Mouse (Mus musculus): ENCODE results near the gene Trex2.

The Trex2 gene

GRCm38 (mm10) chrX:73435252-73435651, at the start of gene Trex2:
Trex2 (minus strand) TSS chrX:73435344.
- no peak for DNase-seq (ENCODE audit: low spot score in 2 of 2)

- no peak for DNase-seq (ENCODE audit: low spot score in 2 of 2)
Observed at GRCm38 (mm10) chrX:73484870-73485269, 49.7 kb upstream of the Trex2 start.

- DNase-seq (ENCODE audit: low spot score in 2 of 2): no peak
Observed at GRCm38 (mm10) chrX:73484076-73484475, 48.9 kb upstream of the Trex2 start.

- no peak for DNase-seq (ENCODE audit: low spot score in 2 of 2)
Observed at GRCm38 (mm10) chrX:73483484-73483810, 48.3 kb upstream of the Trex2 start, which contains the start of gene Bgn. Bgn (plus strand) TSS chrX:73483602.

- no peak for DNase-seq (ENCODE audit: low spot score in 2 of 2)
Observed at GRCm38 (mm10) chrX:73482643-73483483, 47.7 kb upstream of the Trex2 start.

GRCm38 (mm10) chrX:73480334-73480733, 45.2 kb upstream of the Trex2 start:
- DNase-seq (ENCODE audit: low spot score in 2 of 2): no peak

GRCm38 (mm10) chrX:73479656-73480055, 44.5 kb upstream of the Trex2 start:
- DNase-seq (ENCODE audit: low spot score in 2 of 2): no peak

- no peak for DNase-seq (ENCODE audit: low spot score in 2 of 2)
Observed at GRCm38 (mm10) chrX:73477500-73477899, 42.4 kb upstream of the Trex2 start.

- peak in 1 of 2 experiments; percentile 50 for DNase-seq (ENCODE audit: low spot score in 2 of 2)
Observed at GRCm38 (mm10) chrX:73476621-73477020, 41.5 kb upstream of the Trex2 start.

- DNase-seq (ENCODE audit: low spot score in 2 of 2): no peak
Observed at GRCm38 (mm10) chrX:73475658-73476256, 40.6 kb upstream of the Trex2 start.

- DNase-seq (ENCODE audit: low spot score in 2 of 2): peak in 1 of 2 experiments; percentile 57
Observed at GRCm38 (mm10) chrX:73474340-73475165, 39.4 kb upstream of the Trex2 start.

GRCm38 (mm10) chrX:73471764-73472163, 36.6 kb upstream of the Trex2 start:
- DNase-seq (ENCODE audit: low spot score in 2 of 2): no peak

- no peak for DNase-seq (ENCODE audit: low spot score in 2 of 2)
Observed at GRCm38 (mm10) chrX:73468752-73469151, 33.6 kb upstream of the Trex2 start.

- no peak for DNase-seq (ENCODE audit: low spot score in 2 of 2)
Observed at GRCm38 (mm10) chrX:73468330-73468729, 33.2 kb upstream of the Trex2 start.

- peak in 1 of 2 experiments; percentile 53 for DNase-seq (ENCODE audit: low spot score in 2 of 2)
Observed at GRCm38 (mm10) chrX:73467446-73468241, 32.5 kb upstream of the Trex2 start.

GRCm38 (mm10) chrX:73465483-73466186, 30.5 kb upstream of the Trex2 start:
- DNase-seq (ENCODE audit: low spot score in 2 of 2): peak in 1 of 2 experiments; percentile 53

GRCm38 (mm10) chrX:73460792-73461191, 25.6 kb upstream of the Trex2 start:
- no peak for DNase-seq (ENCODE audit: low spot score in 2 of 2)

- peak; percentile 89 to 91 for DNase-seq (ENCODE audit: low spot score in 2 of 2)
Observed at GRCm38 (mm10) chrX:73458877-73459392, 23.8 kb upstream of the Trex2 start, which contains the start of gene Haus7. Haus7 (minus strand) TSS chrX:73459044.

GRCm38 (mm10) chrX:73451949-73452348, 16.8 kb upstream of the Trex2 start:
- peak in 1 of 2 experiments; percentile 73 for DNase-seq (ENCODE audit: low spot score in 2 of 2)

- DNase-seq (ENCODE audit: low spot score in 2 of 2): no peak
Observed at GRCm38 (mm10) chrX:73441428-73441827, 6.3 kb upstream of the Trex2 start.

All from urinary bladder, postnatal 4 days (tissue).